Mouse (Mus musculus) urinary bladder, postnatal 0 days (tissue): ENCODE results near the gene Scel. TPM values are rescaled to one million over a fixed set of nuclear protein-coding genes. Genes with fewer than 3 reads are reported as not detected.

Source experiments
- microRNA-seq: library from miRNA; unstranded; fragments of <30 nt; microRNA quantifications from one replicate; pipeline ENCODE4, GENCODE M21; 2016
- polyA plus RNA-seq: library from polyadenylated mRNA; unstranded; fragments of >200 nt; fragmentation: Nextera tagmentation; extraction: Ambion mirVana; gene quantifications from 2 replicates; pipeline ENCODE4 v1.2.1, GENCODE M21; 2015

Gene Scel
- polyA plus RNA-seq = 1.4 and 2.5 TPM in 2 replicates

DNA sequence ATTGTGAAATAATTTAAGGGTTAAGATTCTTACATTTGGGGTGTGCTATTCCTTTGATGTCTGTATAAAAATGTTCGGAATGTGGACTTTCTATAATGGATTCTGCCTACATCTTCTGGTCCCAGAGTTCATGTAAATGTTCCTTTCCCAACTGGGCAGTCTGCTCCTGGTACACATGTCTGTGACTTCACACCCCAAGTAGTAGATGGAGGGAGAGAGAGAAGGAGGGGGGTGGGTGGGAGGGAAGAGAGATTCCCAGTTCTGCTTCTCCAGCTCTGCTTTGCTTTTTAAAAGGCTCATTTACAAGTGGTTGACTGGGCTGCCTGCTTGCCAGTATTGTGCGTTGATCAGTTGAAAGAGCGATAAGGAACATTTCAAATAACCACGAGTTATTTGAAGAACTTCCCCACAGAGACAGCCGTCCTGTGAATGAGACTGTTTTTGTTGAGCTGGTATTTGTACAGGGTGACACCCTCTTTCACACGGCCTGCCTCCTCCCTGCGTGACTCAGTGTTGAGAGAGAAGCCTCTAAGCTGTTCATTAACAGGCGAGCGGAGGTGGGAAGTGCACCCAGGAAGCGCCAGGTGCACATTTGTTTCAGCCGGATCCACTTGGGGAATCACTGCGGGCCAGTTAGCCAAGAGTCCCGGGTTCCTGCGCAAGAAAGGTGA, at the start of gene Scel:
TSS of gene Scel (plus strand) at position 541 of the 671 bp plus-strand sequence.

DNA sequence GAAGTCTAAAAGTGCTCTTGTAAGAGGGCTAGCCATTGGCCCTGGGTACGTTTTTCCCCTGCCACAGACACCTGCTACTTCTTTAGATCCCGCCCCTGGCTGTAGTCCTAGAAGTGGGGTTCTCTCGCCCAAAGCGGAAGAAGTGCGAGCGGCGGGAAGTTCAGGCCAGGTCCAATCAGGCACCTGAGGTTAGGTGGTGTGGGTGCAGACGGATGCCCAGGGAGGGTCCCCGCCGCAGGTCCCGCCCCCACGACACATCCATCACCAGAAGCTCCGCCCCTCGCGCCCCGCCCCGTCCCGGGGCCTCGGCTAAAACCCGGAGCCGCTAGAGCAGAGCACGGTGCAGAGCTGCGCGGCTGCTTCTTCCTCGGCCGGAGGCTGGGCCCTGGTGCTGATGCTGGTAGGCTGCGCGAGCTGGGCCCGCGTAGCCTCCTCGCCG, 136.8 kb downstream of the Scel start, which contains the start of gene Slain1:
TSS of gene Slain1 (plus strand) at position 333 of the 439 bp plus-strand sequence.

Small RNAs within 50 kb of the gene (microRNA-seq; reads per million reads assigned to microRNA genes)
- gene Gm22877 = not detected

Other genes starting within 250 kb of the Scel start
- 16.1 and 19.2 TPM in 2 replicates for gene Mycbp2, start 166.5 kb upstream of the Scel start, polyA plus RNA-seq
- gene Slain1, start 136.9 kb downstream of the Scel start, polyA plus RNA-seq = 0.11 and 0.22 TPM in 2 replicates